Mouse (Mus musculus) heart, adult 2 months (tissue): ENCODE data around the gene Brd4. TPM values are rescaled to one million over a fixed set of nuclear protein-coding genes. Genes with fewer than 3 reads are reported as not detected.

Source experiments
- DNase-seq, 2 experiments: peaks; one replicate each; pipeline ENCODE4 v3.0.0; 2021
- H3K27ac ChIP-seq: fragments of 200-600 bp; 2 replicates; pipeline ENCODE4 v1.8.1; 2022
- H3K27me3 ChIP-seq: fragments of 200-500 bp; 2 replicates; pipeline ENCODE4 v1.6.1; 2012; ENCODE audit warnings: mild to moderate bottlenecking, low read length, inconsistent platforms, mixed read lengths; ENCODE audit not compliant: control insufficient read depth, insufficient read depth
- H3K36me3 ChIP-seq: fragments of 200-500 bp; 2 replicates; pipeline ENCODE4 v1.6.1; 2012; ENCODE audit warnings: low read length, inconsistent platforms; ENCODE audit not compliant: control insufficient read depth, insufficient read depth
- H3K4me1 ChIP-seq: fragments of 200-500 bp; 2 replicates; pipeline ENCODE4 v1.6.1; 2011; ENCODE audit warnings: low read length; ENCODE audit not compliant: control insufficient read depth, insufficient read depth
- H3K4me3 ChIP-seq: fragments of 200-600 bp; 2 replicates; pipeline ENCODE4 v1.8.1; 2022
- H3K79me2 ChIP-seq: fragments of 200-500 bp; replicated peaks from 2 replicates; pipeline ENCODE4 v1.6.1; 2012; ENCODE audit warnings: mild to moderate bottlenecking, inconsistent platforms, low read length, moderate library complexity, mixed read lengths; ENCODE audit not compliant: control insufficient read depth, insufficient read depth
- H3K9ac ChIP-seq: fragments of 200-500 bp; 2 replicates; pipeline ENCODE4 v1.6.1; 2012; ENCODE audit warnings: low read depth, mild to moderate bottlenecking, control low read depth, inconsistent platforms, low read length, mixed read lengths
- CTCF ChIP-seq: fragments of 200-600 bp; IDR thresholded peaks from 2 replicates; pipeline ENCODE4 v1.8.1; 2022; ENCODE audit warnings: antibody characterized with exemption, mild to moderate bottlenecking, moderate library complexity
- EP300 ChIP-seq: fragments of 200-500 bp; IDR thresholded peaks from 2 replicates; pipeline ENCODE4 v1.6.1; 2011; ENCODE audit warnings: low read depth, low read length, control low read depth; ENCODE audit not compliant: insufficient read depth
- POLR2A ChIP-seq: fragments of 200-500 bp; IDR thresholded peaks from 2 replicates; pipeline ENCODE4 v1.6.1; 2011; ENCODE audit warnings: mild to moderate bottlenecking, low read depth, low read length, control low read depth; ENCODE audit not compliant: insufficient read depth
- WGBS: fragments of 180-500 bp; shearing (Covaris S2); methylation state at CpG from one replicate; pipeline ENCODE4 v1.1.7; 2018; 5-methylcytosine and 5-hydroxymethylcytosine counted together
- intact Hi-C: fragments of 180-260 bp; cut with DNase I; formaldehyde crosslinking; loops from one replicate; pipeline ENCODE4 v1.15.1; 2025
- polyA plus RNA-seq: library from polyadenylated mRNA; depleted of rRNA; stranded (reverse); fragments of >200 nt; gene quantifications from 2 replicates; pipeline ENCODE4 v1.2.3, GENCODE M21; 2012
- total RNA-seq, 2 experiments: library from RNA; stranded (reverse); gene quantifications; 2 replicates each; pipeline ENCODE4 v1.2.3; 2021

Brd4 gene
- total and polyA plus RNA-seq, 3 experiments = 21.7 to 55.6 (median 53.3) TPM

GRCm38 (mm10) chr17:32263672-32264071 is 20.9 kb downstream of the Brd4 start:
- 64% methylated on average over 2 of the region's 2 CpGs for WGBS
- TF ChIP-seq CTCF (no peak), EP300 (no peak)

GRCm38 (mm10) chr17:32262831-32263559 is 21.5 kb downstream of the Brd4 start:
- DNase-seq = no peak
- Histone ChIP-seq H3K27me3 (no peaks in the 10 kb centered on the region), H3K79me2 (peaks cover 18% of the 10 kb centered on the region), H3K36me3 (peaks cover 25% of the 10 kb centered on the region), H3K27ac (no peak overlapping the region), H3K9ac (no peak overlapping the region), H3K4me3 (no peak overlapping the region), H3K4me1 (peaks cover 14% of the 10 kb centered on the region)
- WGBS = 79% methylated on average over 8 of the region's 8 CpGs
- intact Hi-C loops = no loop called here
- TF ChIP-seq POLR2A (no peak), CTCF (no peak), EP300 (no peak)

More at GRCm38 (mm10) chr17:32263672-32264071, 20.9 kb downstream of the Brd4 start:
- Histone ChIP-seq H3K36me3 (peaks cover 31% of the 10 kb centered on the region), H3K27ac (no peak overlapping the region), H3K4me1 (peaks cover 13% of the 10 kb centered on the region), H3K27me3 (no peaks in the 10 kb centered on the region), H3K4me3 (no peak overlapping the region), H3K9ac (no peak overlapping the region), H3K79me2 (peaks cover 14% of the 10 kb centered on the region)
- no peak for DNase-seq
- intact Hi-C loops = no loop called here

- Histone ChIP-seq H3K4me3 (no peak overlapping the region), H3K79me2 (peaks cover 23% of the 10 kb centered on the region), H3K4me1 (peaks cover 17% of the 10 kb centered on the region), H3K36me3 (peaks cover 18% of the 10 kb centered on the region), H3K9ac (no peak overlapping the region), H3K27ac (no peak overlapping the region), H3K27me3 (no peaks in the 10 kb centered on the region)
- intact Hi-C loops = no loop called here
- no peak for DNase-seq
- 94% methylated on average over 2 of the region's 2 CpGs for WGBS
- no peak for TF ChIP-seq POLR2A
- TF ChIP-seq EP300 = no peak
- TF ChIP-seq CTCF = no peak
These were observed 25.7 kb downstream of the Brd4 start for GRCm38 (mm10) chr17:32258869-32259268.

GRCm38 (mm10) chr17:32257944-32258343 is 26.6 kb downstream of the Brd4 start:
- 32% methylated on average over 6 of the region's 6 CpGs for WGBS
- H3K27ac ChIP-seq = no peak overlapping the region

GRCm38 (mm10) chr17:32257452-32257851 is 27.1 kb downstream of the Brd4 start:
- intact Hi-C loops = no loop called here
- TF ChIP-seq EP300 = no peak
- TF ChIP-seq POLR2A = no peak
- TF ChIP-seq CTCF = no peak
- WGBS = 74% methylated on average over 2 of the region's 2 CpGs

More at GRCm38 (mm10) chr17:32257944-32258343, 26.6 kb downstream of the Brd4 start:
- H3K4me1 ChIP-seq = peaks cover 16% of the 10 kb centered on the region
- TF ChIP-seq CTCF (no peak), EP300 (no peak), POLR2A (no peak)
- H3K9ac ChIP-seq = no peak overlapping the region
- no peak overlapping the region for H3K4me3 ChIP-seq
- H3K79me2 ChIP-seq = peaks cover 19% of the 10 kb centered on the region
- peaks cover 16% of the 10 kb centered on the region for H3K36me3 ChIP-seq
- DNase-seq = no peak
- no peaks in the 10 kb centered on the region for H3K27me3 ChIP-seq
- intact Hi-C loops = no loop called here

GRCm38 (mm10) chr17:32256896-32257295 is 27.6 kb downstream of the Brd4 start:
- no peak for TF ChIP-seq POLR2A
- no peak for TF ChIP-seq EP300
- intact Hi-C loops = no loop called here

More at GRCm38 (mm10) chr17:32257452-32257851, 27.1 kb downstream of the Brd4 start:
- H3K4me1 ChIP-seq = peaks cover 12% of the 10 kb centered on the region
- no peaks in the 10 kb centered on the region for H3K27me3 ChIP-seq
- no peak overlapping the region for H3K27ac ChIP-seq
- no peak overlapping the region for H3K9ac ChIP-seq
- peaks cover 17% of the 10 kb centered on the region for H3K79me2 ChIP-seq
- no peak for DNase-seq
- H3K36me3 ChIP-seq = peaks cover 16% of the 10 kb centered on the region
- no peak overlapping the region for H3K4me3 ChIP-seq

More at GRCm38 (mm10) chr17:32256896-32257295, 27.6 kb downstream of the Brd4 start:
- H3K27ac ChIP-seq = no peak overlapping the region
- peaks cover 17% of the 10 kb centered on the region for H3K79me2 ChIP-seq
- 70% methylated on average over 2 of the region's 2 CpGs for WGBS
- DNase-seq = no peak
- no peaks in the 10 kb centered on the region for H3K27me3 ChIP-seq
- no peak overlapping the region for H3K9ac ChIP-seq
- peaks cover 12% of the 10 kb centered on the region for H3K4me1 ChIP-seq
- H3K4me3 ChIP-seq = no peak overlapping the region
- H3K36me3 ChIP-seq = peaks cover 22% of the 10 kb centered on the region
